Mouse (Mus musculus) stomach, postnatal 0 days (tissue): ENCODE results near the gene Vgll4. TPM values are rescaled to one million over a fixed set of nuclear protein-coding genes. Genes with fewer than 3 reads are reported as not detected.

Source experiments
- ATAC-seq: fragments of 200-750 bp; cut with Nextera tagmentation; 2 replicates; pipeline ENCODE4 v1.8.0; 2017; ENCODE audit not compliant: low FRiP score, low TSS enrichment
- DNase-seq: peaks from one replicate; pipeline ENCODE4 v3.0.0-alpha.2; 2016; ENCODE audit warnings: low spot score
- H3K27ac ChIP-seq: fragments of 300-500 bp; sonication (generic); replicated peaks from 2 replicates; pipeline ENCODE4 v1.5.1; 2014; ENCODE audit warnings: mild to moderate bottlenecking, control low read depth
- H3K27me3 ChIP-seq: fragments of 300-500 bp; sonication (generic); 2 replicates; pipeline ENCODE4 v1.6.1; 2014; ENCODE audit warnings: low read length; ENCODE audit not compliant: control insufficient read depth, insufficient read depth
- H3K36me3 ChIP-seq: fragments of 300-500 bp; sonication (generic); 2 replicates; pipeline ENCODE4 v1.6.1; 2014; ENCODE audit warnings: low read length, mixed read lengths; ENCODE audit not compliant: control insufficient read depth, insufficient read depth
- H3K4me1 ChIP-seq: fragments of 300-500 bp; sonication (generic); replicated peaks from 2 replicates; pipeline ENCODE4 v1.6.1; 2014; ENCODE audit warnings: antibody characterized with exemption; ENCODE audit not compliant: control insufficient read depth, insufficient read depth
- H3K4me2 ChIP-seq: fragments of 300-500 bp; sonication (generic); replicated peaks from 2 replicates; pipeline ENCODE4 v1.6.1; 2014; ENCODE audit warnings: low read depth, mild to moderate bottlenecking, control low read depth, moderate library complexity
- H3K4me3 ChIP-seq: fragments of 300-500 bp; sonication (generic); 2 replicates; pipeline ENCODE4 v1.5.1; 2014; ENCODE audit warnings: low read depth, low read length, control low read depth
- H3K9ac ChIP-seq: fragments of 300-500 bp; sonication (generic); 2 replicates; pipeline ENCODE4 v1.6.1; 2014; ENCODE audit warnings: mild to moderate bottlenecking, low read length, control low read depth, mixed read lengths
- H3K9me3 ChIP-seq: fragments of 300-500 bp; sonication (generic); 2 replicates; pipeline ENCODE4 v1.6.1; 2016; ENCODE audit warnings: low read length; ENCODE audit not compliant: control insufficient read depth
- CTCF ChIP-seq: IDR thresholded peaks from 2 replicates; pipeline ENCODE4 v1.5.1; 2016; ENCODE audit warnings: antibody characterized with exemption, low read depth, mild to moderate bottlenecking, moderate library complexity
- EP300 ChIP-seq: optimal IDR thresholded peaks from 2 replicates; pipeline ENCODE3; 2016; ENCODE audit warnings: antibody characterized with exemption
- WGBS: fragments of 180-500 bp; shearing (Covaris S2); extraction: QIAGEN DNeasy Blood & Tissue Kit; methylation state at CpG from one replicate; pipeline ENCODE4 v1.1.7; 2014; 5-methylcytosine and 5-hydroxymethylcytosine counted together
- polyA plus RNA-seq: library from polyadenylated mRNA; unstranded; fragments of >200 nt; fragmentation: Nextera tagmentation; extraction: Ambion mirVana; gene quantifications from 2 replicates; pipeline ENCODE4 v1.2.1, GENCODE M21; 2015

The Vgll4 gene
- polyA plus RNA-seq, 1 experiment from 2014 or later = 38.5 TPM

GRCm38 (mm10) chr6:114846153-114846772 is 123.5 kb downstream of the Vgll4 start:
- H3K4me3 ChIP-seq = no peak overlapping the region
- H3K9ac ChIP-seq = no peak overlapping the region
- no peak overlapping the region for H3K4me2 ChIP-seq
- H3K27ac ChIP-seq = no peak overlapping the region
- 52% methylated on average over 4 of the region's 4 CpGs for WGBS
- H3K4me1 ChIP-seq = no peaks in the 10 kb centered on the region
- H3K9me3 ChIP-seq = no peaks in the 10 kb centered on the region
- ATAC-seq (no peak), DNase-seq (no peak)
- H3K36me3 ChIP-seq = no peaks in the 10 kb centered on the region
- H3K27me3 ChIP-seq = no peaks in the 10 kb centered on the region
- no peak for TF ChIP-seq EP300
- TF ChIP-seq CTCF = no peak

GRCm38 (mm10) chr6:114842863-114843262 is 126.9 kb downstream of the Vgll4 start:
- Histone ChIP-seq H3K36me3 (no peaks in the 10 kb centered on the region), H3K4me3 (no peak overlapping the region), H3K4me1 (0 out of 2 replicates have a peak, but pooled peaks cover 2% of the 10 kb centered on the region), H3K27me3 (no peaks in the 10 kb centered on the region), H3K9me3 (no peaks in the 10 kb centered on the region), H3K27ac (no peak overlapping the region), H3K4me2 (no peak overlapping the region), H3K9ac (no peak overlapping the region)
- DNase-seq (no peak), ATAC-seq (no peak)
- WGBS = 93% methylated on average over 2 of the region's 2 CpGs
- TF ChIP-seq CTCF = peak; percentile 38; the same call in 1 of the 2 replicates
- no peak for TF ChIP-seq EP300

GRCm38 (mm10) chr6:114842131-114842530 is 127.7 kb downstream of the Vgll4 start:
- no peak for TF ChIP-seq CTCF
- no peak for TF ChIP-seq EP300
- DNase-seq (no peak), ATAC-seq (no peak)
- H3K27ac ChIP-seq = no peak overlapping the region
- H3K36me3 ChIP-seq = no peaks in the 10 kb centered on the region
- H3K9me3 ChIP-seq = no peaks in the 10 kb centered on the region
- no peaks in the 10 kb centered on the region for H3K27me3 ChIP-seq
- WGBS = 67% methylated on average over 3 of the region's 3 CpGs
- no peak overlapping the region for H3K9ac ChIP-seq
- no peak overlapping the region for H3K4me3 ChIP-seq
- H3K4me2 ChIP-seq = no peak overlapping the region
- 0 out of 2 replicates have a peak, but pooled peaks cover 2% of the 10 kb centered on the region for H3K4me1 ChIP-seq

GRCm38 (mm10) chr6:114840012-114840411 is 129.8 kb downstream of the Vgll4 start:
- TF ChIP-seq EP300 = no peak
- no peak for TF ChIP-seq CTCF
- no peaks in the 10 kb centered on the region for H3K36me3 ChIP-seq
- no peak overlapping the region for H3K4me3 ChIP-seq
- WGBS = 85% methylated on average over 7 of the region's 7 CpGs
- H3K9ac ChIP-seq = no peak overlapping the region
- no peak overlapping the region for H3K4me2 ChIP-seq
- 0 out of 2 replicates have a peak, but pooled peaks cover 2% of the 10 kb centered on the region for H3K4me1 ChIP-seq
- DNase-seq = peak; percentile 28
- no peaks in the 10 kb centered on the region for H3K27me3 ChIP-seq
- H3K9me3 ChIP-seq = no peaks in the 10 kb centered on the region
- peak; percentile 64 for ATAC-seq
- no peak overlapping the region for H3K27ac ChIP-seq

GRCm38 (mm10) chr6:114838872-114839271 is 130.9 kb downstream of the Vgll4 start:
- Histone ChIP-seq H3K27ac (no peak overlapping the region), H3K9me3 (no peaks in the 10 kb centered on the region), H3K4me2 (no peak overlapping the region), H3K27me3 (no peaks in the 10 kb centered on the region), H3K4me1 (0 out of 2 replicates have a peak, but pooled peaks cover 2% of the 10 kb centered on the region), H3K36me3 (no peaks in the 10 kb centered on the region), H3K9ac (no peak overlapping the region), H3K4me3 (no peak overlapping the region)
- no peak for ATAC-seq
- TF ChIP-seq CTCF = no peak
- TF ChIP-seq EP300 = no peak
- WGBS = 72% methylated on average over 4 of the region's 4 CpGs
- no peak for DNase-seq

GRCm38 (mm10) chr6:114836433-114836832 is 133.4 kb downstream of the Vgll4 start:
- Histone ChIP-seq H3K27me3 (no peaks in the 10 kb centered on the region), H3K9ac (no peak overlapping the region), H3K9me3 (no peaks in the 10 kb centered on the region), H3K4me3 (no peak overlapping the region), H3K4me2 (no peak overlapping the region), H3K4me1 (0 out of 2 replicates have a peak, but pooled peaks cover 2% of the 10 kb centered on the region), H3K27ac (no peak overlapping the region), H3K36me3 (no peaks in the 10 kb centered on the region)
- no peak for ATAC-seq
- DNase-seq = no peak
- 85% methylated on average over 3 of the region's 3 CpGs for WGBS
- TF ChIP-seq EP300 (no peak), CTCF (no peak)
